Mouse (Mus musculus) forebrain, embryonic 11.5 days (tissue): ENCODE data around the gene Ada. TPM values are rescaled to one million over a fixed set of nuclear protein-coding genes. Genes with fewer than 3 reads are reported as not detected.

Experiments used
- ATAC-seq: fragments of 200-750 bp; cut with Nextera tagmentation; replicated peaks from 2 replicates; pipeline ENCODE4 v1.8.0; 2017; ENCODE audit warnings: moderate TSS enrichment; ENCODE audit not compliant: low FRiP score
- DNase-seq: peaks from one replicate; pipeline ENCODE4 v3.0.0-alpha.2; 2017; ENCODE audit warnings: low spot score
- H3K27ac ChIP-seq: fragments of 300-500 bp; sonication (generic); 2 replicates; pipeline ENCODE4 v1.5.1; 2014; ENCODE audit warnings: low read depth, low read length
- H3K27me3 ChIP-seq: fragments of 300-500 bp; sonication (generic); 2 replicates; pipeline ENCODE4 v1.6.1; 2014; ENCODE audit warnings: mild to moderate bottlenecking, low read length, mixed read lengths; ENCODE audit not compliant: control insufficient read depth, insufficient read depth
- H3K36me3 ChIP-seq: fragments of 300-500 bp; sonication (generic); 2 replicates; pipeline ENCODE4 v1.6.1; 2014; ENCODE audit warnings: mild to moderate bottlenecking, low read length, moderate library complexity, mixed read lengths; ENCODE audit not compliant: control insufficient read depth, insufficient read depth
- H3K4me1 ChIP-seq: fragments of 300-500 bp; sonication (generic); replicated peaks from 2 replicates; pipeline ENCODE4 v1.6.1; 2014; ENCODE audit warnings: low read length, mixed read lengths; ENCODE audit not compliant: control insufficient read depth, insufficient read depth
- H3K4me2 ChIP-seq: fragments of 300-500 bp; sonication (generic); 2 replicates; pipeline ENCODE4 v1.6.1; 2014; ENCODE audit warnings: low read depth, mild to moderate bottlenecking, low read length, moderate library complexity, mixed read lengths; ENCODE audit not compliant: severe bottlenecking
- H3K4me3 ChIP-seq: fragments of 300-500 bp; sonication (generic); 2 replicates; pipeline ENCODE4 v1.5.1; 2014; ENCODE audit warnings: low read depth, low read length
- H3K9ac ChIP-seq: fragments of 300-500 bp; sonication (generic); 2 replicates; pipeline ENCODE4 v1.6.1; 2014; ENCODE audit warnings: low read length
- H3K9me3 ChIP-seq: fragments of 300-500 bp; sonication (generic); 2 replicates; pipeline ENCODE4 v1.6.1; 2016; ENCODE audit warnings: low read length, mixed read lengths; ENCODE audit not compliant: control insufficient read depth
- WGBS: fragments of 180-500 bp; shearing (Covaris S2); extraction: QIAGEN DNeasy Blood & Tissue Kit; methylation state at CpG from one replicate; pipeline ENCODE4 v1.1.7; 2014; 5-methylcytosine and 5-hydroxymethylcytosine counted together
- polyA plus RNA-seq: library from polyadenylated mRNA; unstranded; fragments of >200 nt; fragmentation: Nextera tagmentation; extraction: Ambion mirVana; gene quantifications from 2 replicates; pipeline ENCODE4 v1.2.1, GENCODE M21; 2014

Ada gene
- polyA plus RNA-seq, 1 experiment from 2014 or later, result 8.1 TPM

DNA sequence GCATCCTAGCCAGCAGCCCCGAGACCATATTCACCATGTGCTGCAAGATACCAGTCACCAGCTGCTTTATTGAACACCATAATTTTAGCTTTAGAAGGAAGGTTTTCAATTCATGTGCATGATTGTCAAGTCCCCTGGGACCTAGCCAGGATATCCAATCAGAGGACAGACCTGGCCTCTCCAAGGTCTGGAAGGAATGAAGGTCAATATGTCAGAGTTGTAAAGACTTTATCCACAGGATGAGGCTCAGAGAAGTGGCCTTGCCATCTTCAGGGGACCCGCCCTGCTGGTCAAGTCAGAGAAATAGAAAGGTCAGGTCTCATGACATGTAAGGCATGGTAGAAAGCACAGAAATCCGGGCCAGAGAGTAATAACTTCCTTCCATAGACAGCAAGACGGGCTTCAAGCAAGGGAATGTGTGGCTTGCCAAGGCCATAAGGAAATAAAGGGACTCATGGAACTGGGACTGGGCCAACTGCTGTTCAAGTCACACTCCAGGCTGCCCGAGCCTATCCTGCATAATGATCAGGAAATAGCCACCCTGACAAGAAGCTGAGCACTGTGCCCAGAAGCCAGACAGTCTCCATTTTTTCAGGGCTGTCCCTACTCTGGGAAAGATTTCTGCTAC, 23.2 kb downstream of the Ada start:
- no peak overlapping the region for H3K27ac ChIP-seq
- H3K4me3 ChIP-seq, result no peak overlapping the region
- H3K27me3 ChIP-seq, result no peaks in the 10 kb centered on the region
- H3K9me3 ChIP-seq, result no peaks in the 10 kb centered on the region
- no peak for DNase-seq
- H3K4me1 ChIP-seq, result no peaks in the 10 kb centered on the region
- H3K4me2 ChIP-seq, result no peak overlapping the region
- WGBS, result 80% methylated on average over 5 of the region's 5 CpGs
- ATAC-seq, result no peak
- H3K9ac ChIP-seq, result no peak overlapping the region
- no peaks in the 10 kb centered on the region; the same call in 1 of the 2 replicates for H3K36me3 ChIP-seq

DNA sequence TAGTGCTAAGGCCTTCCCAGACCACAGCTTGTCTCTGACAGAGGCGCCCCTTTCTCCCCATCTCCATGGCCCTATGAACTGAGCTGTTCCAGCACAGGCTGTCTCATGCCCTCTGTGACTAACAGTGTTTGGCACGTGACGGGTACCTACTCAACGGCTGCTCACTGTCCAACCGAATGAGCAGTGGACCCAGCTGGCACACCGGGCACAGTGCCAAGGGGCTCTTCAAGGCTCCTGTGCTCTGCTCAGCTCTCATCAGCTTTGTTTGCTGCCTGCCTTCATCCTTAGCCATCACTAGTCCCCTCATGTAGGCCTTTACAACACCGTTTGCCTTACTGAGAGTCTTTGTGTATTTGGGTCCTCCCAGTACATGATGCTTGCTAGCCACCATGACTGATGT, 27.5 kb downstream of the Ada start:
- 89% methylated on average over 7 of the region's 7 CpGs for WGBS
- Histone ChIP-seq H3K27me3 (no peaks in the 10 kb centered on the region), H3K4me1 (no peaks in the 10 kb centered on the region), H3K36me3 (no peaks in the 10 kb centered on the region; the same call in 1 of the 2 replicates), H3K4me2 (no peak overlapping the region), H3K27ac (no peak overlapping the region), H3K4me3 (no peak overlapping the region), H3K9ac (no peak overlapping the region), H3K9me3 (no peaks in the 10 kb centered on the region)
- no peak for DNase-seq
- no peak for ATAC-seq

DNA sequence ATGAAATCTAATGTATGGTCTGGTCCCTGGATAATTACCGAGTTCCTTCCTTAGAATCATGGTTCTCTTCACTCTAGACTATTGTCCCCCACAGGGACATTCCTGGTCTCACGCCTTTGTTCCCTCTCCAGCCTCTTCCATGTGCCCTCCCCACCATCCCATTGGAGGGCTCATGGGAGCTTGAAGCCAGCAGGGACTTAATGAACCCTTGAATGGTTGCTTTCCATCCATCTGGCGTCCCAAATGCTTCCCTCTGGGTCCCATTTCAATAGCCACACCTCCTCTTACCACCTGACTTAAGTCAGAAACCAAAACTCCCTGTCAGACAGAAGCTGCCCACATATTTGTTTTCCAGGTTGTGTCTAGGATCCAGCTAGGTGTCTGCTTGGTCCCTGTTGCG, 30.4 kb downstream of the Ada start:
- no peak overlapping the region for H3K4me3 ChIP-seq
- 46% methylated on average over 4 of the region's 4 CpGs for WGBS
- no peak for ATAC-seq
- H3K27ac ChIP-seq, result no peak overlapping the region
- peaks cover 8% of the 10 kb centered on the region; the same call in 1 of the 2 replicates for H3K4me1 ChIP-seq
- DNase-seq, result no peak
- no peaks in the 10 kb centered on the region; the same call in 1 of the 2 replicates for H3K36me3 ChIP-seq
- no peak overlapping the region for H3K4me2 ChIP-seq
- H3K9me3 ChIP-seq, result no peaks in the 10 kb centered on the region
- H3K9ac ChIP-seq, result no peak overlapping the region
- H3K27me3 ChIP-seq, result no peaks in the 10 kb centered on the region

DNA sequence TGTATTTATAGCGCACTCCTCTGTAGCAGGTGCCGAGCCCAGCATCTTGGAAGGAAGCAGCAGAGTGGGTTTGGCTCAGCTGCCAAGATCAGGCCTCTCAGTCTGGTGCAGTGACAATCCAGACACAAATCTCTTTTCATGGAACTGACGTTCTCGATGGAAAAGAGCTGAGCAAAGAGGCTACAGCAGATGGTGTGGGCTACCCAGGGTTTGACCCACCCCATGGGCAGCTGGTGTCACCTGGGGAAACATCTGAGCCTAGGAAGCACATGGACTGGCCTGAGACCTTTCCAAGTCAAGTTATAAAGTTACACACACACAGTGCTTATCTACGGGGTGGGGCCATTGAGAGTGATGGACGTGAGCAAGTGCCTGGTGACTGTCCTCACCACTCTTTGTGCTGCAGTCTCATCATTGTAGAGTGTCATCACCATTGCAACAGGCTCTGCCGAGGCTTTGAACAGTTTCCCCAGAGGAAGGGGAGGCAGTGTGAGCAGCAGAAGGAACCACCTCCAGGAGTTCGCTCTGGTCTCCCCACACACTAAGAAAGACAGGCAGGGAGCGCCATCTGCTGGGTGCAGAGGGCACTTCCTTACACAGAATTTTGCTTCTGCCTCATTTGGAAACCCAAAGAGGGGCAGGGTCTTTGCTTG, 31.0 kb downstream of the Ada start:
- WGBS, result 49% methylated on average over 9 of the region's 9 CpGs
- Histone ChIP-seq H3K36me3 (no peaks in the 10 kb centered on the region), H3K4me2 (no peak overlapping the region), H3K4me3 (no peak overlapping the region), H3K9me3 (no peaks in the 10 kb centered on the region), H3K27ac (no peak overlapping the region), H3K4me1 (peaks cover 8% of the 10 kb centered on the region; the same call in 1 of the 2 replicates), H3K9ac (no peak overlapping the region), H3K27me3 (no peaks in the 10 kb centered on the region)
- peak; percentile 73 for ATAC-seq
- DNase-seq, result peak; percentile 91

DNA sequence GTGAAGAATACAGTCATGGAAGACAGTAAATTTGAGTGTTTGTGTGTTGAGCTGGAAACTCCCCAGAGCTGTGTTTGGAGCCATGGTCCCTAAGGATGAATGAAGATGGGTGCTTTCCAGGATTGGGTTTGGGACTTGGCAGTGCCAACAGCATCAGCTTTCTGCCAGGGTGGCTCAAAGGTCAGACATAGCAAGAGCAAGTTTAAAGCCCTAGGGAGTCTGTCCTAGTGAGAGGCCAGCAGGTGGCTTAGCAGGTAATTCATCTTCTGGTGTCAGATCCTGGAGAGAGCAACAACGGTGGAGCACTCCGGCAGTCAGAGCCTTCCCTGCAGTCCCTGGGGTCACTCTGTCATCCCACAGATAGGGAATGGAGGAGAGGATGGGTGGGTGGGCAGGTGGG, 31.5 kb downstream of the Ada start:
- DNase-seq (no peak), ATAC-seq (no peak)
- peaks cover 8% of the 10 kb centered on the region; the same call in 1 of the 2 replicates for H3K4me1 ChIP-seq
- no peak overlapping the region for H3K4me3 ChIP-seq
- no peak overlapping the region for H3K4me2 ChIP-seq
- H3K27ac ChIP-seq, result no peak overlapping the region
- H3K36me3 ChIP-seq, result no peaks in the 10 kb centered on the region
- 95% methylated on average over 2 of the region's 2 CpGs for WGBS
- no peaks in the 10 kb centered on the region for H3K27me3 ChIP-seq
- no peak overlapping the region; the same call in 1 of the 2 replicates for H3K9ac ChIP-seq
- no peaks in the 10 kb centered on the region for H3K9me3 ChIP-seq

DNA sequence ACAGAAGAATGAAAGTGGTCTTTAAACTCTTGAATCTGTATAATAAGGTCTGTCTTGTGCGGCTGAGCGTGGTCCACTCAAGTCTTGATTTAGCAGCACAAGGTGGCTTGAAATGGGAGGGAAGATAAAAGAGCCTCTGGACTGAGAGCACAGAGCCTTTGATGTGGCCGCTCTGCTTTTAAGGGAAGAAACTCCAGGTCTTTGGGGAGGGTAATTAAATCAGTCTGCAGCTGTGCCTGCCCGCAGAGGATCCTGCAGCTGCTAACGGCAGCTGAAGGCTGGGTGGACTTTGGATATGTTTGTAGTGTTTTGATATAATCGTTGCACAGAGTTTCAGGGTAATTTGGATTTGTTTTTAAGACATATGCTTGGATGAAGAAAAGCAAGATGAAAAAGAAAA, 33.2 kb downstream of the Ada start:
- no peak overlapping the region for H3K9ac ChIP-seq
- H3K4me2 ChIP-seq, result no peak overlapping the region
- DNase-seq (no peak), ATAC-seq (no peak)
- no peaks in the 10 kb centered on the region for H3K36me3 ChIP-seq
- H3K27me3 ChIP-seq, result no peaks in the 10 kb centered on the region
- WGBS, result 8% methylated on average over 6 of the region's 6 CpGs
- no peak overlapping the region for H3K4me3 ChIP-seq
- peaks cover 8% of the 10 kb centered on the region; the same call in 1 of the 2 replicates for H3K4me1 ChIP-seq
- no peaks in the 10 kb centered on the region for H3K9me3 ChIP-seq
- peak overlapping the region; percentile 46 for H3K27ac ChIP-seq

DNA sequence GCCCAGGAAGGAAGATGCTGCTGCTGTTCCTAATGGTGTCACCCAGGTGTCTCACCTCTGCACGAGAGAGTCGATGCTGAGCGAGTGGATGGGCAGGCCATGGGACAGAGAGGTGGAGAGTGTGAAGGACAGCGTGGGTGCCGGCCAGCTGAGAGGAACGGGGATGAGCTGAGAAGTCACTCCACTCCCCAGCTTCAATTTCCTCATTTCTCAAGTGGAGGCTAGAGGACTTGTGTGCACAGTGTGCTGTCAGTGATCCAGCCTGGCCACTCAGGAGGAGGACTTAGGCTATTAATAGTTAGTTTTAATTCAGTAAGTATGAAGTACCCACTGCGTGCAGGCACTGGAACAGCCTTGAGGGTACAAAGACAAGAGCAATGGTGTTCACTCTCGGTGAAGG, 33.6 kb downstream of the Ada start:
- Histone ChIP-seq H3K27me3 (no peaks in the 10 kb centered on the region), H3K4me1 (peaks cover 8% of the 10 kb centered on the region; the same call in 1 of the 2 replicates), H3K4me2 (no peak overlapping the region), H3K9ac (no peak overlapping the region), H3K4me3 (no peak overlapping the region), H3K27ac (peak overlapping the region; percentile 46), H3K9me3 (no peaks in the 10 kb centered on the region), H3K36me3 (no peaks in the 10 kb centered on the region)
- DNase-seq (no peak), ATAC-seq (no peak; the same call in 1 of the 2 replicates)
- 55% methylated on average over 8 of the region's 8 CpGs for WGBS

DNA sequence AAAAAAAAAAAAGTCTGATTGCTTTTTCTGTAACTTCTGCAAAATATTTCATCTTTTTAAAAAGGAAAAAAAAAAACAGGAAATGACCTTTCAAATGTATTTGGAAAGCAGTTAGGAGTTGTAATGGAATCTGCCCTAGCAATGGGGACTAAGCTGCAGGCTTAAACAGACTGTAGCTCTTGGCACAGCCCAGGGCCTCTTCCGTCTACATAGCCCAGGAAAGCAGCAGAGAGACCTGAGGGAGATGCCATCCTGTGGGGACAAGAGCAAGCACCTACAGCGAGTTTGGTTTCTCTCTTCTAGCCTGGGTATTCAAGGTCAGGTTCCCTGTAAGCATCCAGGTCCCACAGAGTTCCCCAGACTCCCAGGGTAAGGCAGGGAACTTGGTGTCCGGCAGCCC, 36.7 kb downstream of the Ada start:
- Histone ChIP-seq H3K27ac (no peak overlapping the region), H3K9me3 (no peaks in the 10 kb centered on the region)
- 90% methylated on average over 3 of the region's 3 CpGs for WGBS

DNA sequence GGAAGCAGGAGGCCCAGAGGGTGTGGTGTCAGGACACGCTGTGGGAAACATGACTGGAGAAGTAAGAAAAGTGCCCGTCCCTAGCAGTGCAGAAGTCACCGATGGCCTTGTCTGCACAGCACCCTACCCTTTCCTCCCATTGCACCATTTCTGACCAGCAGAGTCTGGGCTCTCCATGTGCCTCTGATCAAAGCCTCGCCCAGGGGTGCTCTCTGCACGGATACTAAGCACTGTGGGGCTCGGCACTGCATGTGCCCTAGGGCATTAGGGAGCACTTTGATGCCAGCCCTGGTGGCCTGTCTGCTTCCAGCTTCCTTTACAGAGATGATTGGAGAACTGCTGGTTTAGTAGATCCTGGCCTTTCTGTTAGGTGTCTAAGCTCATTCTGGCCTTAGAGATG, 37.2 kb downstream of the Ada start:
- WGBS, result 90% methylated on average over 6 of the region's 6 CpGs
- no peak for DNase-seq

More for the DNA sequence above, 36.7 kb downstream of the Ada start:
- Histone ChIP-seq H3K4me1 (peaks cover 8% of the 10 kb centered on the region; the same call in 1 of the 2 replicates), H3K4me3 (no peak overlapping the region), H3K27me3 (no peaks in the 10 kb centered on the region), H3K36me3 (no peaks in the 10 kb centered on the region), H3K4me2 (no peak overlapping the region), H3K9ac (no peak overlapping the region)
- ATAC-seq (no peak), DNase-seq (no peak)

More for the DNA sequence above, 37.2 kb downstream of the Ada start:
- H3K9ac ChIP-seq, result no peak overlapping the region
- H3K4me3 ChIP-seq, result no peak overlapping the region
- no peaks in the 10 kb centered on the region for H3K27me3 ChIP-seq
- no peak overlapping the region for H3K4me2 ChIP-seq
- H3K27ac ChIP-seq, result no peak overlapping the region
- no peak for ATAC-seq
- H3K9me3 ChIP-seq, result no peaks in the 10 kb centered on the region
- H3K4me1 ChIP-seq, result peaks cover 8% of the 10 kb centered on the region; the same call in 1 of the 2 replicates
- no peaks in the 10 kb centered on the region for H3K36me3 ChIP-seq
